Mouse (Mus musculus): ENCODE results near the gene Irgq.

DNA sequence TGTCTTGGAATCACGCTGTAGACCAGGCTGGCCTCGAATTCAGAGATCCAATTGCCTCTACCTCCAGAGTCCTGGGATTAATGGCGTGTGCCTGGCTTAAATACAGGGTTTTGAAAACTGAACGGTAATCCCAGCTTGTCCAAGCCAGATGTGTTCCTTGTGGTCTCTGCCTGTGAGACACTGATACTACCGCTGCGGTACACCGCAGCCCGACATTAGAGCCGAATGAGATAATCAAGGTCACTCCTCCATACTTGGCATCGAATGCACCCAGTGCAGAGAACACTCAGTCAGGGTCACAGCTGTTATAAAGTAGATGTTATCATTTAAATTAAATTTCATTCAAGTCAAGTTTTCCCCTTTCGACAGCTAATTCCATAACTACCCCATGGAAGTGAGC is 1.6 kb upstream of the Irgq start:
- TF ChIP-seq CTCF (IDR thresholded peaks at IDR 0.05; ENCODE audit: insufficient read depth, low read length) (no peak), POLR2A (IDR thresholded peaks at IDR 0.05; ENCODE audit: borderline replicate concordance, extremely low read depth, low read depth, low read length) (no peak)
